Mouse (Mus musculus): ENCODE data around the gene Ica1.
A peak's percentile ranks its signal among the peaks of the same experiment; 100 is the strongest.

GRCm38 (mm10) chr6:8583892-8584291, 194.4 kb downstream of the Ica1 start:
- TF ChIP-seq POLR2A (IDR thresholded peaks at IDR 0.05; ENCODE audit: control insufficient read depth in 1 of 2, insufficient read depth in 1 of 2, low read depth in 1 of 2, low read length in 2 of 2, poor library complexity in 1 of 2) (no peak), ETS1 (IDR thresholded peaks at IDR 0.05; ENCODE audit: low read depth, low read length) (peak; percentile 69), TAL1 (IDR thresholded peaks at IDR 0.05; ENCODE audit: low read length) (no peak), EP300 (IDR thresholded peaks at IDR 0.05; ENCODE audit: low read depth in 1 of 2, low read length in 2 of 2) (peak; percentile 81 to 84), USF1 (IDR thresholded peaks at IDR 0.05; ENCODE audit: low read depth, low read length) (no peak), ELF1 (IDR thresholded peaks at IDR 0.05; ENCODE audit: low read depth, low read length) (no peak), MAX (IDR thresholded peaks at IDR 0.05; ENCODE audit: low read length) (no peak), USF2 (IDR thresholded peaks at IDR 0.05; ENCODE audit: borderline replicate concordance in 1 of 2, insufficient read depth in 1 of 2, low read depth in 1 of 2, low read length in 2 of 2) (no peak), MEF2A (IDR thresholded peaks at IDR 0.05; ENCODE audit: extremely low read depth, insufficient replicate concordance, low read depth, low read length, poor library complexity, severe bottlenecking) (no peak), SIN3A (IDR thresholded peaks at IDR 0.05; ENCODE audit: low read length) (no peak), CTCF (IDR thresholded peaks at IDR 0.05 in 2 of 3, conservative IDR thresholded peaks at IDR 0.05 in 1 of 3; ENCODE audit: control insufficient read depth in 1 of 3, insufficient read depth in 1 of 3, low read depth in 2 of 3, low read length in 3 of 3, poor library complexity in 1 of 3, severe bottlenecking in 1 of 3) (no peak), RCOR1 (IDR thresholded peaks at IDR 0.05; ENCODE audit: low read depth, low read length) (peak; percentile 43; the same call in 1 of the 2 replicates), POLR2AphosphoS5 (IDR thresholded peaks at IDR 0.05; ENCODE audit: borderline replicate concordance, low read depth, low read length) (no peak), UBTF (IDR thresholded peaks at IDR 0.05; ENCODE audit: borderline replicate concordance, insufficient read depth, low read depth, low read length) (no peak)
